Mouse (Mus musculus) lung, postnatal 0 days (tissue): Measurements from ENCODE around the gene Ptgis.

ENCODE experiments used
- CTCF ChIP-seq: IDR thresholded peaks from 2 replicates; pipeline ENCODE4 v1.5.1; 2016; ENCODE audit warnings: antibody characterized with exemption, mild to moderate bottlenecking
- EP300 ChIP-seq: IDR thresholded peaks from 2 replicates; pipeline ENCODE4 v1.6.1; 2016; ENCODE audit warnings: antibody characterized with exemption, mild to moderate bottlenecking, control low read depth

- TF ChIP-seq CTCF (no peak), EP300 (no peak)
Observed at GRCm38 (mm10) chr2:167175284-167175683, 65.1 kb downstream of the Ptgis start.
